Mouse (Mus musculus) liver, postnatal 0 days (tissue): Measurements from ENCODE around the gene Naa40. TPM values are rescaled to one million over a fixed set of nuclear protein-coding genes. Genes with fewer than 3 reads are reported as not detected.

ENCODE experiments used
- ATAC-seq: fragments of 200-750 bp; cut with Nextera tagmentation; 2 replicates; pipeline ENCODE4 v1.8.0; 2017; ENCODE audit warnings: mild to moderate bottlenecking, moderate library complexity
- DNase-seq: peaks from one replicate; pipeline ENCODE4 v3.0.0-alpha.2; 2016
- H3K27ac ChIP-seq: fragments of 300-500 bp; sonication (generic); 2 replicates; pipeline ENCODE4 v1.5.1; 2014; ENCODE audit warnings: antibody characterized with exemption, moderate library complexity, mild to moderate bottlenecking, low read depth
- H3K27me3 ChIP-seq: fragments of 300-500 bp; sonication (generic); 2 replicates; pipeline ENCODE4 v1.6.1; 2014; ENCODE audit warnings: low read length, control low read depth, mixed read lengths; ENCODE audit not compliant: insufficient read depth
- H3K36me3 ChIP-seq: fragments of 300-500 bp; sonication (generic); replicated peaks from 2 replicates; pipeline ENCODE4 v1.6.1; 2014; ENCODE audit warnings: mild to moderate bottlenecking, control low read depth, low read length, moderate library complexity, mixed read lengths; ENCODE audit not compliant: insufficient read depth
- H3K4me1 ChIP-seq: fragments of 300-500 bp; sonication (generic); 2 replicates; pipeline ENCODE4 v1.6.1; 2014; ENCODE audit warnings: antibody characterized with exemption, mild to moderate bottlenecking, control low read depth; ENCODE audit not compliant: insufficient read depth
- H3K4me2 ChIP-seq: fragments of 300-500 bp; sonication (generic); 2 replicates; pipeline ENCODE4 v1.6.1; 2014; ENCODE audit warnings: low read depth, mild to moderate bottlenecking, low read length, moderate library complexity, mixed read lengths
- H3K4me3 ChIP-seq: fragments of 300-500 bp; sonication (generic); 2 replicates; pipeline ENCODE4 v1.5.1; 2014; ENCODE audit warnings: low read depth, low read length
- H3K9ac ChIP-seq: fragments of 300-500 bp; sonication (generic); replicated peaks from 2 replicates; pipeline ENCODE4 v1.6.1; 2014; ENCODE audit warnings: mild to moderate bottlenecking, moderate library complexity
- H3K9me3 ChIP-seq: fragments of 300-500 bp; sonication (generic); 2 replicates; pipeline ENCODE4 v1.6.1; 2016; ENCODE audit warnings: mild to moderate bottlenecking, control low read depth, low read length, mixed read lengths
- CTCF ChIP-seq: sonication (generic); IDR thresholded peaks from 2 replicates; pipeline ENCODE4 v1.5.1; 2016; ENCODE audit warnings: antibody characterized with exemption, low read depth
- EP300 ChIP-seq: IDR thresholded peaks from 2 replicates; pipeline ENCODE4 v1.6.1; 2016; ENCODE audit warnings: antibody characterized with exemption, low read depth, mild to moderate bottlenecking
- WGBS: fragments of 180-500 bp; shearing (Covaris S2); extraction: QIAGEN DNeasy Blood & Tissue Kit; methylation state at CpG from one replicate; pipeline ENCODE4 v1.1.7; 2014; ENCODE audit not compliant: insufficient replicate concordance; 5-methylcytosine and 5-hydroxymethylcytosine counted together
- polyA plus RNA-seq: library from polyadenylated mRNA; unstranded; fragments of >200 nt; fragmentation: Nextera tagmentation; extraction: Ambion mirVana; gene quantifications from 2 replicates; pipeline ENCODE4 v1.2.1, GENCODE M21; 2015

Gene Naa40
- polyA plus RNA-seq, 1 experiment from 2014 or later, result 16.5 TPM

DNA sequence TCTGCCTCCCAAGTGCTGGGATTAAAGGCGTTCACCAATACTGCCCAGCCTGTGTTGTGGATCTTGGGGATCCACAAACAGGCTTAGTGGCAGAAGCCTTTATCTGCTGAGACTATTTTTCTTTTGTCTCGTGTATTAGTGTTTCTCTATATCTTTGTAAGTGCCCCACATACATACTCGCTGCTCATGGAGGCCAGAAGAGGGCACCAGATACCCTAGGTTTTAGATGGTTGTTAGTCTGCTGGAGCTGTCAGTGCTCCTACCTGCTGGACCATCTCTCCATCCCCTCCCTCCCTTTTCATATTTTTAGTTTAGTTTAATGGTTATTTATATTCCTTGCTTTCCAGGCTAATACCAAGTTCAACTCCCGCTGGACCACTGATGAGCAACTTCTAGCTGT is 32.5 kb upstream of the Naa40 start:
- Histone ChIP-seq H3K36me3 (peaks cover 19% of the 10 kb centered on the region), H3K4me1 (peaks cover 13% of the 10 kb centered on the region), H3K27ac (no peak overlapping the region), H3K27me3 (peaks cover 10% of the 10 kb centered on the region), H3K4me3 (no peak overlapping the region), H3K9ac (no peak overlapping the region), H3K4me2 (no peak overlapping the region), H3K9me3 (no peaks in the 10 kb centered on the region)
- ATAC-seq (no peak), DNase-seq (no peak)
- 77% methylated on average over 4 of the region's 4 CpGs for WGBS
- TF ChIP-seq CTCF (peak; percentile 50), EP300 (no peak)

DNA sequence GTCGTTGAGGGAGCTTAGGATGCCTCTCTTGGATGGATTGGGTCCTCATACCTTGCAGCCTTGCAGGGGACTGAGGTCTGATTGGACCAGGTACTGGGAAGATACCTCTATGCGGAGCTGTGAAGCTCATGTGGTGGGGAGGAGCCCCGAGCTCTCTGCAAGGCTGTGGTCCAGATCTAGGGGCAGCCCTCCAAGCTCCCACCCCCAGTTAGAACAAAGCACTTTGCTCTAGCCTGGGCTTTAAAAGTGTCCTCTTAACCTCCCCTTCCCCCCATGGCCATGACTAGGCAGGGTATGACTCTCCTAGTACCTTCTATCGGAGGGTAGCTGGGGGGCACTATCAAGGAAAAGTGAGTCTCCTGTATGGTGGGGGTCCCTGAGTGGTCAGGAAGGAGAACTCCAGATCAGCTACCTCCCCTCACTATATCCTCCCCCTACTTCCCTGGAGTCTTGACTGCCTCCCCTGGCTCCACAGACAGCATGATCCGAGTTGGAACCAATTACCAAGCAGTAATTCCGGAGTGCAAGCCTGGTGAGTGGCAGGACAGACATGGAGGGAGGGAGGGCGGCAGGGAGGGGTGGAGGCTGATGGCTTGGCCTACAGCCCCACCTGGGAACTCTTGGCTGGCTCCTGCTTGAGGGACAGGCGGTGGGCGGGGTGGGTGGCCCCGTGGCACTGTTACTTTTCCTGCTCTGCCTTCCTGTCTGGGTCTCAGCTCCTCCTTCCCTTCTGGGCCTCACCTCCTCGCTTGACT is 28.5 kb upstream of the Naa40 start:
- DNase-seq (no peak), ATAC-seq (no peak)
- Histone ChIP-seq H3K9me3 (no peaks in the 10 kb centered on the region), H3K27ac (no peak overlapping the region), H3K4me3 (peak overlapping the region; percentile 57), H3K4me2 (peak overlapping the region; percentile 94), H3K4me1 (peaks cover 23% of the 10 kb centered on the region), H3K27me3 (peaks cover 25% of the 10 kb centered on the region), H3K9ac (peak overlapping the region; percentile 14; the same call in 1 of the 2 replicates), H3K36me3 (no peaks in the 10 kb centered on the region)
- WGBS, result 27% methylated on average over 11 of the region's 11 CpGs
- no peak for TF ChIP-seq EP300
- no peak for TF ChIP-seq CTCF

- Histone ChIP-seq H3K9me3 (no peaks in the 10 kb centered on the region), H3K4me3 (peak overlapping the region; percentile 57), H3K4me2 (peak overlapping the region; percentile 94), H3K36me3 (no peaks in the 10 kb centered on the region), H3K27me3 (peaks cover 25% of the 10 kb centered on the region), H3K27ac (no peak overlapping the region), H3K4me1 (peaks cover 23% of the 10 kb centered on the region), H3K9ac (peak overlapping the region; percentile 14)
- TF ChIP-seq EP300 (no peak), CTCF (peak; percentile 73)
- ATAC-seq, result peak; percentile 66
- under 1% methylated on average over 29 of the region's 30 CpGs for WGBS
- DNase-seq, result peak; percentile 80
Measured at GRCm38 (mm10) chr19:7268722-7269090, 27.7 kb upstream of the Naa40 start.

- Histone ChIP-seq H3K4me3 (peak overlapping the region; percentile 57), H3K9me3 (no peaks in the 10 kb centered on the region), H3K27ac (peak overlapping the region; percentile 60), H3K36me3 (no peaks in the 10 kb centered on the region), H3K4me2 (peak overlapping the region; percentile 94), H3K27me3 (peaks cover 25% of the 10 kb centered on the region), H3K9ac (peak overlapping the region; percentile 14), H3K4me1 (peaks cover 23% of the 10 kb centered on the region)
- peak; percentile 82 for DNase-seq
- peak; percentile 74 for ATAC-seq
- WGBS, result 1% methylated on average over 52 of the region's 97 CpGs
- TF ChIP-seq CTCF, result no peak
- TF ChIP-seq EP300, result no peak
Measured at GRCm38 (mm10) chr19:7267781-7268721, 27.1 kb upstream of the Naa40 start.

- TF ChIP-seq CTCF (no peak), EP300 (no peak)
- no peaks in the 10 kb centered on the region for H3K36me3 ChIP-seq
- peak within 1 kb of the TSS; percentile 14 for H3K9ac ChIP-seq
- peak within 1 kb of the TSS; percentile 57 for H3K4me3 ChIP-seq
- peaks cover 23% of the 10 kb centered on the region for H3K4me1 ChIP-seq
- peaks cover 4% of the 10 kb centered on the region; the same call in 1 of the 2 replicates for H3K9me3 ChIP-seq
- H3K27ac ChIP-seq, result peak within 1 kb of the TSS; percentile 60
- DNase-seq (peak; percentile 51), ATAC-seq (no peak)
- WGBS, result 3% methylated on average over 22 of the region's 28 CpGs
- peaks cover 25% of the 10 kb centered on the region for H3K27me3 ChIP-seq
- H3K4me2 ChIP-seq, result peak within 1 kb of the TSS; percentile 94
Measured at GRCm38 (mm10) chr19:7267091-7267741, 26.2 kb upstream of the Naa40 start, which contains the start of gene Rcor2. Gene Rcor2, plus strand, starts transcription at chr19:7267325.
